31 mouse cellular contexts compared by ENCODE assay signal in genomic region chr8:36009565-36009964, GRCm38 (mm10).
DNase-seq lines count a peak whose midpoint lies in the region; ATAC-seq lines count a peak whose summit lies in the region.
"Had no signal": no experiment of that assay in that cellular context is flagged by ENCODE, and none has a peak within 500 bp of the region (broad histone marks: within the 10 kb centered on the region; RNA-seq: fewer than 3 reads in every experiment).

No protein-coding gene starts in this region.

- H3K4me1 ChIP-seq in limb, embryonic 10.5 days, result peaks cover 11% of the 10 kb centered on the region; the same call in 1 of the 2 replicates
- H3K4me1 ChIP-seq: intestine, embryonic 15.5 days; megakaryocyte, embryonic 14.5 days; neural tube, embryonic 12.5 days had no signal

- H3K36me3 ChIP-seq in limb, embryonic 10.5 days, result no peaks in the 10 kb centered on the region
- H3K36me3 ChIP-seq: embryonic facial prominence, embryonic 10.5 days; embryonic facial prominence, embryonic 15.5 days; forebrain, embryonic 12.5 days; heart, embryonic 15.5 days; hindbrain, embryonic 15.5 days; intestine, embryonic 15.5 days; limb, embryonic 13.5 days; midbrain, embryonic 12.5 days; neural tube, embryonic 12.5 days had no signal

- DNase-seq in cerebellum, postnatal 4 days (ENCODE audit: low spot score in 2 of 2), result no peak
- peak; percentile 59 for DNase-seq in left cerebral cortex, postnatal 4 days
- DNase-seq in left cerebral cortex, adult 11 months (ENCODE audit: low spot score), result no peak
- peak; percentile 74 for DNase-seq in cerebellum, adult 9-11 months
- DNase-seq in limb, embryonic 10.5 days (ENCODE audit: low spot score), result no peak
- no peak for DNase-seq in right cerebral cortex, postnatal 4 days
- no peak for DNase-seq in adrenal gland, adult 8-10 months
- DNase-seq: adrenal gland, postnatal 14 days; forebrain, postnatal 0 days; gastrocnemius, postnatal 10 days; kidney, adult 2 months; kidney, postnatal 36 days; layer of hippocampus, postnatal 36 days; lung, postnatal 4 days; spleen, adult 18-20 months; thymus, adult 18-20 months; thymus, postnatal 25 days had no signal

- WGBS in limb, embryonic 10.5 days, result 71% methylated on average over 9 of the region's 9 CpGs

- peak; percentile 85 for ATAC-seq in cerebellum, adult (ENCODE audit: insufficient number of reproducible peaks, low FRiP score, low TSS enrichment)
- ATAC-seq: forebrain, postnatal 0 days; intestine, embryonic 15.5 days; Patski had no signal

- no peaks in the 10 kb centered on the region for H3K9me3 ChIP-seq in limb, embryonic 10.5 days (replicated peaks)
- H3K9me3 ChIP-seq: embryonic facial prominence, embryonic 15.5 days; heart, embryonic 15.5 days; hindbrain, embryonic 15.5 days; intestine, embryonic 15.5 days; midbrain, embryonic 12.5 days; neural tube, embryonic 12.5 days had no signal

- H3K4me3 ChIP-seq in limb, embryonic 10.5 days, result no peak overlapping the region
- H3K4me3 ChIP-seq: embryonic facial prominence, embryonic 10.5 days; embryonic facial prominence, embryonic 15.5 days; forebrain, embryonic 12.5 days; heart, embryonic 15.5 days; hindbrain, embryonic 15.5 days; intestine, embryonic 15.5 days; limb, embryonic 13.5 days; megakaryocyte, embryonic 14.5 days; midbrain, embryonic 12.5 days; myocyte; neural tube, embryonic 12.5 days had no signal

- 0 out of 2 replicates have a peak overlapping the region, but pooled peaks have one; percentile 19 for H3K27ac ChIP-seq in limb, embryonic 10.5 days
- H3K27ac ChIP-seq: embryonic facial prominence, embryonic 10.5 days; embryonic facial prominence, embryonic 15.5 days; forebrain, embryonic 12.5 days; heart, embryonic 15.5 days; hindbrain, embryonic 15.5 days; intestine, embryonic 15.5 days; limb, embryonic 13.5 days; midbrain, embryonic 12.5 days; neural tube, embryonic 12.5 days; stomach, postnatal 0 days had no signal

- intact Hi-C loops in left cerebral cortex, postnatal 4 days (cut with DNase I), result no loop called here

- no peaks in the 10 kb centered on the region for H3K27me3 ChIP-seq in limb, embryonic 10.5 days (ENCODE audit: low read depth, poor library complexity, severe bottlenecking)
- H3K27me3 ChIP-seq: embryonic facial prominence, embryonic 15.5 days; forebrain, embryonic 12.5 days; heart, embryonic 15.5 days; hindbrain, embryonic 15.5 days; intestine, embryonic 15.5 days; limb, embryonic 13.5 days; midbrain, embryonic 12.5 days; neural tube, embryonic 12.5 days; Patski had no signal

Comparison
In these comparisons a context has a peak if more than half of its experiments do, and no peak if none do; other contexts are left out.
1. DNase-seq: peak in left cerebral cortex, postnatal 4 days (single experiment) and cerebellum, adult 9-11 months (single experiment); none in cerebellum, postnatal 4 days (0 of 2), left cerebral cortex, adult 11 months (single experiment), limb, embryonic 10.5 days (single experiment), right cerebral cortex, postnatal 4 days (single experiment) and adrenal gland, adult 8-10 months (single experiment).